Mouse (Mus musculus) embryo, embryonic 9.5 days (tissue): ENCODE results near the gene Crygn.

Experiments
- DNase-seq: peaks from one replicate; pipeline ENCODE4 v3.0.0-alpha.2; 2017; ENCODE audit errors: extremely low spot score

The Crygn gene

GRCm38 (mm10) chr5:24709962-24710361 lies 47.8 kb downstream of the Crygn start:
- no peak for DNase-seq

DNA sequence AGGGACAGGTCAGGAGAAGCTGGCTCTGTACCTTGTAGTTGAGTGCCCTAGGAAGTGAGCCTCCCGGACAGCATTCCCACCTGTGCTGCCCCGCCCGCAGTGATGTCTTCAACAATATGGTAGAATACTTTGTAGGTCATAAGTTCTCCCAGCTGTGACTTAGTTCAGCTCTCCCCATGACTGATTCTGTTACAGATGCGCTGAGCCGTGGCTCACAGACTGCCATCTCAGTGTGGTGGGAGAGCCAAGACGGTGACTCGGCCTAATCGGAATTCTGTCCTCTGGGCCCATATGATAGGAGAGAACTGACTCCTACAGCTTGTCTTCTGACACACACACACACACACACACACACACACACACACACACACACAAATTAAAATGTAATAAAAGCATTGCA lies 53.2 kb downstream of the Crygn start:
- no peak for DNase-seq

DNA sequence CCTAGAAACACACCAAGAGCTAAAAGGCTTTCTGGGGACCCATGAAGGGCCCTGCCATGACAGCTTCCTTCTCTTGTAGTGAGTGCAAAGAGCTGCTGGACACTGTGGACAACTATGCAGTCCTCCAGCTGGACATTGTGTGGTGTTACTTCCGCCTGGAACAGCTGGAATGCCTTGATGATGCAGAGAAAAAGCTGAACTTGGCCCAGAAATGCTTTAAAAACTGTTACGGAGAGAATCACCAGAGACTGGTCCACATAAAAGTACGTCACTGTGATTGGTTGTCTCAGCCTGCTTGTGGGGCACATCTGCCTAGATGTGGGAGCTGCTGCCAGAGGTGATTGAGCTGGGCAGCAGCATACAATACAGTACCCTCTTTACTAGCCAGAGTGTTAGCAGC lies 56.5 kb downstream of the Crygn start:
- DNase-seq = no peak
